Mouse (Mus musculus): ENCODE measurements at regions not wholly inside any gene's neighbourhood (a gene's known extent, or its start where the extent isn't known, plus 50 kb on each side); places are given as distances from the start of the nearest gene placed in this dataset.

DNA sequence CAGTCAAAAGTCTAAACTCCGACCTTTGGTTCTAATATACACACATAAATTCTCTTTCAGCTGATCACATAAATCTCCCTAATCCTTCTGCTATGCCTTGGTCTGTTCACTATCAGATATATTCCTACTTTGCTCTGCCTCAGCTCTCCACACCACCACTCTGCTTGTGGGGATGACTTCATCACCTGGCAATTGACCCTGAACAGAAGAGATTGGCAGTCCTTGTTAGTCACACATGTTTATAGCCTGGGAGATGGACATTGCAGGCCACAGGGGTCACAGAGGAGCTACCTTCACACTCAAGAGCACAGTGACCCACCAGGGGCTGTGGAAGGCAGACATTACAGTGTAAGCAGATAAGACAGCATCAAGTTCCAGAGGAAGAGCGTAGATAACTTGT is 270.5 kb upstream of the N6amt1 start:
- no peak for ATAC-seq (ENCODE audit: poor library complexity, severe bottlenecking)

DNA sequence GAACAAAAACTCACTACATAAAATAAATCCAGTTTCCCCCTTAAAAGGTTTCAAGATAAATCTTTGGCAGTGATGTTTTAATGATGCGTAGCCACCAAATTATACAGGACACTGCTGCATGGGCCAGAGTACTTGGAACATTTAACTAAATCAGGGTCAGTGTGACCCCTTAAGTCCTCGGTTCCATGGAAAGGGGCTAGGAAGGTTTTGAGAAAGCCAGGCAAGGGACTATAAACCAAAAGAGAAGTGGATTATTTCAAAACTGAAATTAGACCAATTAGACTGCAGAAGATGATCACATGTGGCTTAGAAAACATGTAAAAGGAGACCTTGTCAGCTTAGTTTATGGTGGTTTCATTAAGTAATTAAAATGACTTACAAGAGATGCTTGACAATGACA is 276.6 kb upstream of the N6amt1 start:
- ATAC-seq (ENCODE audit: poor library complexity, severe bottlenecking), result no peak

DNA sequence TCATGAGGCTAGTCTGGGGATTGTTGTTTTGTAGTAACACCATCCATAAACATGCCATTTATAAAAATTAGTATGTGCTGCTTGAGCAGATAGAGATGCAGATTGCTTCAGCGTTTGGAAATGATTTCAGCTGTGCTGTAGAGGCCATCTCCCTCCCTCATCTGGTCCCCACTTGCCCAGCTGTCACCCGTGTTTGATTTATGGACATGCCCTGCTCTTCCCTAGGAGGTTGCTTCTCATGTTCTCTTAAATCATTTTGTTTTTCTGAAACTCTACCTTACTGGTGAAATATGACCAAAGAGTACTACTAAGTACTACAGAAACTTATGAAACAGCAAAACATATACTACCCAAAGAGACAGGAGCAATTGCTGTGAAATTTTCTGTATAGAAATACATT is 284.7 kb upstream of the N6amt1 start:
- ATAC-seq (ENCODE audit: poor library complexity, severe bottlenecking), result no peak

DNA sequence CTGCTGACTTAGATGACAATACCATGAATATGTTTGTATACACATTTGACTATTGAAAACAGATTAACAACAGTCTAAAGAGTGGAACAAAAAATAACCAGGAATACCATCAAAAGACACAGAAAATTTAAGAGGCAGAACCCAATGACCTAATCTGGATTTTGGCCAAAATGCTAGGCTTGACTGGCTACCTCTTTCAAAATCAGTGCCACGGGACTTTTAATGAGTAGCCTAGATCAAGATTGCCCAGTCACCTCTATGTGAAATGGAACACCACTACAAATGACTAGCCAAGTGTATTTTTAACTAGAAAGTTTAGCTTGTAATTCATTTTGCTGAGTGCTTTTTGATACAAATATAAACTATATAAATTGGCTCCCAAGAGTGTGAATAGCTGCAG is 286.0 kb upstream of the N6amt1 start:
- no peak for ATAC-seq (ENCODE audit: poor library complexity, severe bottlenecking)

DNA sequence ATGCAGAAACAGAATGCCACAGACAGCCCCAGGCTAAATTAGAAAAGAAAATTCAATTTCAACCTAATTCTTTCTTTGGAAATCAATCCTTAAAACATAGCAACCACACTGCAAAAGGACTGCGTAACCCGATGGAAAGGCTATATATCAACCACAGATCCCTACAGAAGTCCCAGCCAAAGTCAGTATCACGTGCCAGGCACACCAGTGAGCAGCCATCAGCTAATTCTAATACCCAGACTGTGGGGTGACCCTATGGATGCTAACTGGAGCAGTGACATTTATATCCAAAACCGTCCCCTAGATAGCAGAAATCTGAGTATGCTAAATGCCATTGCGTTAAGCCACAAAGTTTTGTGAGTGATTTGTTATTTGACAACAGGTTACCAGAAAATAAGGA is 286.5 kb upstream of the N6amt1 start:
- ATAC-seq (ENCODE audit: poor library complexity, severe bottlenecking), result no peak

DNA sequence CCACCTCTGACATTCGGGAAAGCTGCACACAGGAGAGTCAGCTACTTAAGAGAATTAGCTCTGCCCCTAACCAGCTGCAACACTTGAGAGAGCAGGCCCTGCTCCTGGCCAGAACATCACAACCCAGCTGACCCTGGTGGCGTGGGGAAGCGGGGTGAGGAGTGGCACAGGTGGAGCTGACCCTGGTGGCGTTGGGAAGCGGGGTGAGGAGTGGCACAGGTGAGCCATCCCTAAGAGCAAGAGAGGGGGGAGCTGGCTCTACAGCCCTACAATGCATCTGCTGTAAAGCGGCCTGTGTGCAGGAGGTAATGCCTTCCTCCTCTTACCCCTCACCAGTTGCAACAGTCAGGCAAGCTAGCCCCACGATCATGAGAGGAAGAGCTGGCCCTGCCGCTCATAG is 293.5 kb upstream of the N6amt1 start:
- no peak for ATAC-seq (ENCODE audit: poor library complexity, severe bottlenecking)

DNA sequence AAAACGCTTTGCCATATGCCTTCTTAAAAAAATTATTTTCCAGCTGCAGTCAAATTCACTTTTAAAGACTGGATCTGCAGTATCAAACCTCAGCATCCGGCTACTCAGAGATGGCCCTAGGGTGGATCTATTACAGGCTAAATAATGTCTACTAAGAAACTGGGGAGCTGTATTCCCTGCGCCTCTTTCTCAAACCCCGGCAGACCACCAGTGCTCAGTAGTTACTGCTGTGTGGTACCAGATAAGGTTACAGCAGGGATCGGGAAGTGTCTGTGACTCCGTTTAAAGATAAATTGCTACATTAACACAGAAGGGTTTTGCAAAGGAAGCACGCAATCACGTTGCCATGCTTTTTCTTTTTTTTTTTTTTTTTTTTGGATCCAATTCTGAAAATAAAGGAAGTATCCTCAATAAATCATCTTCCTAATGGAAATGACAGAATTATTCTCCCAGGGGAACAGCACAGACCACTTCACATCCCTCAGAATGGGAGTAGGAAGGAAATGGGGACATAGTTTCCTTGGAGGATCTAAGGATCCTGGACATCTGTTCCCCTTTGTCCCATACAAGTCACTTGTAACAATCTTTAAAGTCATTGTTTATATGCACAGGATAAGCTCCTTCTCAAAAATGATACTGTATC is 304.1 kb upstream of the N6amt1 start:
- ATAC-seq (ENCODE audit: poor library complexity, severe bottlenecking), result no peak

DNA sequence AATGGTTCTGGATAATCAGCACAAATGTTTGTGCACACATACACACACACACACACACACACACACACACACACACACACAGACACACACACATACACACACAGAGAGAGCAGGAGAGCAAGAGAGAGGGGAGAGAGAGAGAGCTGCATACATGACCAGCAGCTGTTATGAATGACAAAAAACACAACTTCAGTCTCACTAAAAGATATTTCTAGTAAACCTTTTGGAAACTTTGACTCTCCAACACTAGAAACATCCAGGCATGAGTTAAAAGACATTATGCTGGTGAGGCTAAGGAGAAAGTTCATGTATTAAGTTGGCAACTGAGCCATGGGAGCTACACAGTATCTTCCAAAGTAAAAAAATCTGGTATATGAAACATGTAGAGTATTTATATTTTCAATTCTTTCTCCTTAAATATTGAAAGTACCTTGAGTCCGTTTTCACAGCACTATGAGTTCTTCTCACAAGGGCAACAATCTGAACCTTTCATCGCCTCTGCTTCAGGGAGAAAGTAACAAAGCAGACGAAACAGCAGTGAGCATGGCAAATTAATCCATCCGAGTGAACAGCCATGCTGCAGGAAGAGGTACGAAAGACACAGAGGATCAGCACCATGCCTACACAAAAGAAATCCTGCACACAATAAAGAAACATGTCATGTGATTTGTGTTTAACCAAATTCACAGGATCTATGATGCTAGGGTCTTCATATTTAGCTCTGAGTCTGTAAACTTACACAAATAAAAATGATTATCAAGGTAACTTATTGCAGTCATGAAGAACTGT is 309.0 kb upstream of the N6amt1 start:
- no peak for ATAC-seq (ENCODE audit: poor library complexity, severe bottlenecking)

DNA sequence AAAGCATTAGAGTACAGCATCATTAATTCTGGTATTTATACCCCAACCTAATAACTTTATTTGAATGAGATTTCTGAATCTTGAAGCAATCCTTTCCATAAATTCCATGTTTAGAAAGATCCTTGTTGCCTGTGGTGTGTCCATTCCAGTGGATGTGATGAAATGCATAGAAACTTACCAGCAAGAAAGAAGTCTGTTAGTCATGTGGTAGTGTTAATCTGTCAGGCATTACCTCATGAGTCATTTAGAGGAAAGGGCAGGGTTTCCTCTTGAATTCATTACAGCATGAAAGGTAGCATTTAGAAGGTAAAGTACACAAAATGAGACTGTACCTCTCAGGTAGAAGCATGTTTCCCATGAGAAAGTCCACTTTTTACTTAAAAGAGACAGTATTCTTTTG is 310.3 kb upstream of the N6amt1 start:
- no peak for ATAC-seq (ENCODE audit: poor library complexity, severe bottlenecking)

DNA sequence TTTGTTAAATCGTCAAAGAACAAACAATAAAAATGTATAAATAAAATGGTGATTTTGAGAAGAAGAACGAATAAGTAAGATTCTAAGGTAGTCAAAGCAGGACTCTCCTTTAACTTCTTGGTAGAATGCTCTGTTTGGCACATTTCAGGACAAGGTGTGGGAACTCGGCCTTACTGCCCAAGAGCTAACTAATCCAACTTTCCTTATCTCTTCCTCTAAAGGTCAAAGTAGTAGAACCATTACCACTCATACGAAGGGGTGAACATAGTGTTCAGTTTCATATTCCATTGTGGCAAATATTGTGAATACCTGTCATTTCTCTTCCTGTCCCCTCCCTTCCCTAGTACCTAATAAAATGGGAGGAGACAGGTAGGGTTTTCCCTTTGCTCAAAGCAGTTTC is 313.6 kb upstream of the N6amt1 start:
- ATAC-seq (ENCODE audit: poor library complexity, severe bottlenecking), result no peak

DNA sequence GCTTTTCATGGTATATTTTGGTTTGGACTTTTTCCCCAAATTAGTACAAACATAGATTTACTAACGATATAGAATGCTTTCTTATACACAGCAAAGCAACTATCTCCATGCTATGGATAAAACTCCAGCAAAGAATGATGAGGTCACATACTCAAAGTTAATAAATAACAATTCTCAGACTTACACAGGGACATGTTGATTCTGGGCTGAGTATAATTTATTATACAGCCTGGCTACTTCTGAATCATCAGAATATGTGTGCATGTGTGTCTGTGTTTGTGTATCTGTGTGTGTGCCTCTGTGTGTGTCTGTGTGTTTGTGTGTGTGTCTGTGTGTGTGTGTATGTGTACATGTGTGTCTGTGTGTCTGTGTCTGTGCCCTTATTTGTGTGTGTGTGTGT is 314.1 kb upstream of the N6amt1 start:
- no peak for ATAC-seq (ENCODE audit: poor library complexity, severe bottlenecking)

DNA sequence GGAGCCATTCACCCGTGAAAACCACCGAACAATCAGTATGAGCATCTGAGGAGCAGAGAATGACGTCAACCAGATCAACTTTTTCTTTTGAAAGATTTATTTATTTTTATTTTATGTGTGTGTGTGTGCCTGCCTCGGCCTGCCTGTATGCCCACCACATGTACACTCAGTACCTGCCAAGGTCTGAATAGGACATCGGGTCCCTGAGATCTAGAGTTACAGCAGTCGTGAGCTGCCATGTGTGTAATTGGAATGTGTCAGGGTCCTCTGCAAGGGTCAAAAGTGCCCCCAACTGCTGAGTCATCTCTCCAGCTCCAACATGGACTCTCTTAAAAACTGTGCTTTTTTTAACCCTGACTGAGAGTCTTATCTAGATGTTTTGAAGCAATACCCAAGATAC is 316.9 kb upstream of the N6amt1 start:
- ATAC-seq (ENCODE audit: poor library complexity, severe bottlenecking), result no peak

DNA sequence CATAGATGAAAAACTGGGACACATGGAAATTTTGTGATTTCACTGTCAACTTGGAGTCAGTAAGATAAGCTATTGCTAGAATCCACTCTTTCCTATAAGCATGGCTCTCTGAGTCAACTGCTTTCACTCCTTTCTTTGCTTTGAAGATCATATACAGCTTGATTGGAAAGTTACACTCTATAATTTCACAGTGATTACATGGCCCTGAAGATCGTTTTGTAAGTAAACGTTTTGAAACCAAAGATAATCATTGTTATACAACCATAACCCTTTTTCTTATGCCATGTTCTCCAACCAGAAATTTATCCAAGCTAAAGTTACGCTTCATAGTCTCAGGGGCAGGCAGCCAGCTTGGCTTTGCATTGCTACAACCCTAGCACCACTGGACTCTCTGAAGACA is 322.1 kb upstream of the N6amt1 start:
- no peak for ATAC-seq (ENCODE audit: poor library complexity, severe bottlenecking)

DNA sequence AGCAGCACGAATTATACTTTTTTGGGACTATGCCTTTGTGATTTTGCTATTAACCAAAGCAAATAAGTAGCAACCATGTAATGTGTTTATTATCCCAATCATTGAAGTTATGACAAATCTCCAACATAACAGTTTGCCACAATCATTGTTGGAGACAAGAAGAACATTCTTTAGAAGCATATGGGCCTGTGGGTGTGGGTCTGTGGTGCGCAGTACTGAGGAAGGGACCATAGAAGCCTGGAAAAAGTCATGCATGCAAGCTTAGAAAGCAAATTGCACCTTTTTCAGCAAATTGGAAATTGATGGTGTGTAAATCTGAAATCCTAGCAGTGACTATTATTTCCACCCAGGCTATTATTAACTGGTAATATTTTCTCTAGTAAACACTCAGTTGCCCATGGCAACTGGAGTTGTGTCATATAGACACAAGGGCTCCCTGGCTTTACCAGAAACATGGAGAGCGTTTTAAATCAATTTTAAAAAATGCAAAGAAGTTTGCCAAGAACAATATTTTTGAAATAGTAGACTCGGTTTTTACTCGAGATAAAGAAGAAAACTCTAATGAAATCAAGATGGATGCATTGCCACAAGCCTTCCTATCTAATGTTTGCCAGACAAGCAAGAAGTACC is 325.4 kb upstream of the N6amt1 start:
- no peak for ATAC-seq (ENCODE audit: poor library complexity, severe bottlenecking)

DNA sequence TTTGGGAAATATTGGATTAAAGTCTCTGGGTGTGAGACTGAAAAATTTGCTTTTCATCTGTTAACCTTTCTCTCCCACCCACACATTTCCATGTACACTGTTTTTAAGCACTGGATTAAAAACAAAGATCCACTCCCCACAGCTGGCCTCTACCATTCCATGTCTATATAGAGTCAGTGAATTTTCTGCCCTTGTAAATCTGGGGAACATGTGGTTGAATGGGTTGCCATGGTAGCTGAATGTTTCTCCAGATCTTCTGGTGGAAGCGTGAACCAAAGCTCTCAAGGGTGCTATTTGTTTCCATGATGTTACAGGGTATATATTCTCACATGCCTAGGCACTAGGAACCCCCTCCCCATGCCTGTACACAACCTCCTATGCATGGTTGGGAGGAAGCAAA is 326.4 kb upstream of the N6amt1 start:
- ATAC-seq (ENCODE audit: poor library complexity, severe bottlenecking), result no peak

DNA sequence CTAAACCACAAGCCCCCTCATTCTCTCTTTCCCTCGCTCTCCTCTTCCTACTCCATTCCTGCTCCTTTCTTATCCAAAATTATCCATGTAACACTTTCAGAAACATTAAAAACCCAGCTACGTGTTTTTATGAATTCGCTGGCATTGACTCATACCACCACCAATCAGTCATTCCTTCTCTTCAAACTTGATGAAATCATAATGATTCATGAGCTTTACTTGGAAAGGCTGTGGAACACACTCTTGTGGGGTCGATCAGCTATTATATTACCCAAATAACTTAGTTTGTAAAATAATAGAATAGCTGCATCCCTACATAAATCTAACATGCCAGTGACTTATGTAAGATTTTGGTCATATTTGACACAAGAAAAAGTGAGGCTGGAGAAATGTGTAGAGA is 331.9 kb upstream of the N6amt1 start:
- ATAC-seq (ENCODE audit: poor library complexity, severe bottlenecking), result no peak

DNA sequence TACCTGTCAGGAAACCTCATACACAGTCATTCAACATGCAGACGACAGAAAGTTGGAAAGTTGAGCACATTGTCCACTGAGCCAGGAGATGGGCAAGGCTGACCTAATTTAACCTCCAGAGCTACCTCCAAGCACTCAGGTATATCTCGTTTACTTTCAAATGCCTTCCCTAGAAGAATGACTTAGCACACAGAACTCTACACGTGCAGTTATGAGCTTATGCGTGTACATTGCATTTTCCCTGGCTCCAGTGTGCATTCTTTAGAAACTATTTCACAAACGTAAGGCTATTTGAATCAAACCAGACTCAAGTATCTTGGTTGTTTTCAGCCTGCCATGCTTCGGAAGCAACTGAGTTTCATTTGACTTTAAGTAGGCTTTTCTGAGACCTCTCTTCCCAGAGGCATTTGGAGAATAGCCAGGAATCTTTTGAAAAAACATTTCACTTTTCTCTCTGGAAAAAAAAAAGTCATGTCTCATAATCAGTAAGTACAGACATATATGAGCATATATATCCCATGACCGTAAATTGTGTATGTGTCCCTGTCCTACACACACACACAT is 336.8 kb upstream of the N6amt1 start:
- ATAC-seq (ENCODE audit: poor library complexity, severe bottlenecking), result no peak

DNA sequence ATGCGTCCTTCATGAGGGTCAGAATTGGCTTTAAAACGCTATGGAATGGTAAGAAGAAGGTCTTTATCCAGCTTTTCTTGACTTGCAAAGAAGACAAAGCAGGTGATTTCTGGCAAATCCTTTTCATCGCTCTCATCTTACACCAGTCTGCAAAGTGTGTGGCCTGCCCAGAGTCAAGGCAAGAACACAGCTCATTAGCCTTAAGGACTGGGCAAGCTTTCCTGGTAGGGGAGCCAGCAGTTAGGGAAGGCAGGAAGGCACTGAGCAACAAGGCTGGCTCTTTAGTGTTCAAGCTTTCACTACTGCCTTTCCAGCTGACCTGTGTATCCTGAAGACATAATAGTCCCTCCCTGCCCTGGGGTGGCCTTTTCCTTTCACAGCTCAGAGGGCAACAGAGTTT is 352.4 kb upstream of the N6amt1 start:
- no peak for ATAC-seq (ENCODE audit: poor library complexity, severe bottlenecking)

DNA sequence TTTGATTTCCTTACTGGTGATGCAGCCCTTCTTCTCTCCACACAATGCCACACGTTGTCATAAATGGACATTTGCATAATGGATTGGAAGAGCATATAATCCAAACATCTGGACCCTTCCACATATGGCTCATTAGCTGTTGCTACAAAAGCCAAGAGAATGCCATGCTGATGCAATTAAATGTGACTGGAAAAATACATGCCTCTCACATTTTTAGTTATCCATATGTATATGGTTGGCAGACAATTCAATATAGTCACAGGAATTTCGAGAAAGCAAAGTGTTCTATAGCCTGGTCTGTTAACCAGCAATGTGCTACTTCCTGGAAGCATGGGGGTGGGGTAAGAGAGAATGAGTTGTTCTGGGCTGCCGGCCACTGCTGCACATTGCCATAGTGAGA is 352.9 kb upstream of the N6amt1 start:
- no peak for ATAC-seq (ENCODE audit: poor library complexity, severe bottlenecking)

DNA sequence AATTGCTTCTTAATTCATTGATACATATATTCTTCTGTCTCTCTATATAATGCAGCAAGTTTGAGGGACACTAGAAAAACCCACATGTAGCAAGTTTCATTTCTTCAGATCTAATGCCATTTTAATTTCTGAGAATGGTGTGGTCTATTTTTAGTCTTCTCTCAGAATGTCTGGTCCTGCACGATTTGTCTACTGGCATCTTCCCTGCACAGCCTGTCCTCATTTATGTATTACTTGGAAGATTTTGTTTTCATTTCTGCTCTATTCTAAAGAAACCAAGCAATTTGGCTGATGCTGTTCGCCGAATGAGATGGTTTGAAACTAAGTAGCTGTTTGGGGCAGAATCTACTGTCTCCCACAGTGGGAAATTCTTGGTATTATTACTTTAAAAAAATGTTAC is 382.3 kb upstream of the N6amt1 start:
- no peak for ATAC-seq (ENCODE audit: poor library complexity, severe bottlenecking)

DNA sequence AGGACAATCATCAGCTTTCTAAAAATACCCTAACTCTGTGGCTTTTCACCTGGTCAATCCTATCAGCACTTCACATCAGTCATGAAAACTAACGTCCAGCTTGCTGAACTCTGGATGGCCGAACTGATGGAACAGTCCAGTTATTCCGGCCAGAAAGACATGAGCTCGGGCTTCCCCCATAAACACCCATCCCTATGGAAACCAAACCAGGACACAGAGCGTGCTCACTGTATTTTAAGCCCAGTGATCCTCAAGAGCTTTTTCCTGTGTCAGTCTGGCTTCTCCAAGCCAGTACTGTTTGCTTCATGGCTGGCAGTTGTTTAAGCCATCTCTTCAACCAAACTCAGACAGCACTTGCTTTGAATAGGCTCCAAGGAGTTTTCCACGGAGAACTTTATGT is 404.3 kb upstream of the N6amt1 start:
- ATAC-seq (ENCODE audit: poor library complexity, severe bottlenecking), result no peak

DNA sequence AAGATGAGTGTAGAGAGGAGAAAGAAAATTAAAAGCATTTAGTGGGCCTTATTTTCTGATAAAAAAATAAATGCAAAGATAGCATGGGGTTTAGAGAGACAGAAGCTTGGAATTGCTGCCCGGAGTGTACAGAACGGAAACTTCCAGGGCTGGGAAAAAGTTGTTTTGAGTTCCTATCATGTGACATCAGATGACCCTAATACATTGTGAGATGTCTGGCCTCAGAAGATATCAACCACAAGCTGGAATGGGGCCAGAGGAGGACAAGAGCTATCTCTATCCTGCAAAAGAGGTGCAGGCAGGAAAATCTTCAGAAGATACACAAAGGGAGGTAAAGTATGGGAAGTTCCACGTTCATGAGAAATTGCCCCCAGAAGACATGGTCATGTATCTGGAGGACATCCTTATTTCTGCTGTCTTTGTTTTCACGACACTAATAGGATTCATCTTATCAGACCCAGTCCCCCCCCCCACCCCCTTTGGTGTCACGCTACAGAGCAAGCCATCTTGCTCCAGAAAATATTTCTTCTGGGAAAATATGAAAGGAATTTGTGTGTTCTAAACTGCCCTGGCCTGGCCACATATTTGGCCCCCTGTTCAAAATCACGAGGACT is 408.3 kb upstream of the N6amt1 start:
- no peak for ATAC-seq (ENCODE audit: poor library complexity, severe bottlenecking)

All from megakaryocyte, adult 5-6 weeks (primary cell).